Mouse (Mus musculus) kidney, postnatal 36 days (tissue): ENCODE results near the gene Cyb561d2.
A peak's percentile ranks its signal among the peaks of the same experiment; 100 is the strongest.
"Not testable (repeated sequence)": the region's sequence is repeated elsewhere in the genome, so short reads cannot be mapped to it uniquely, and the experiment has no call there.

Experiments
- DNase-seq, 2 experiments: peaks; one replicate each; pipeline ENCODE4 v3.0.0; 2021 to 2022; ENCODE audit warnings: mixed read lengths in 2 of 2

Gene Cyb561d2

GRCm38 (mm10) chr9:107541474-107542351, at the start of gene Cyb561d2, which contains the start of gene Nprl2:
Gene Cyb561d2 (minus strand): TSS chr9:107542193.
Gene Nprl2 (plus strand): TSS chr9:107542226.
- DNase-seq: peak; percentile 95 to 96

- DNase-seq: peak in 1 of 2 experiments; percentile 87
Measured at GRCm38 (mm10) chr9:107590773-107591060, 48.7 kb upstream of the Cyb561d2 start.

GRCm38 (mm10) chr9:107590058-107590772, 48.2 kb upstream of the Cyb561d2 start:
- DNase-seq: peak; percentile 83 to 84

GRCm38 (mm10) chr9:107587833-107588639, 46.0 kb upstream of the Cyb561d2 start:
- DNase-seq: peak in 1 of 2 experiments; percentile 79

- peak; percentile 98 to 100 for DNase-seq
Measured at GRCm38 (mm10) chr9:107586974-107587832, 45.2 kb upstream of the Cyb561d2 start, which contains the start of gene Ifrd2. Gene Ifrd2 (plus strand): TSS chr9:107587642.

GRCm38 (mm10) chr9:107586504-107586903, 44.5 kb upstream of the Cyb561d2 start:
- DNase-seq: no peak

- DNase-seq: no peak
Measured at GRCm38 (mm10) chr9:107583174-107583573, 41.2 kb upstream of the Cyb561d2 start.

GRCm38 (mm10) chr9:107582509-107583062, 40.6 kb upstream of the Cyb561d2 start:
- DNase-seq: peak in 1 of 2 experiments; percentile 51

GRCm38 (mm10) chr9:107581584-107581983, 39.6 kb upstream of the Cyb561d2 start:
- DNase-seq: no peak

- DNase-seq: peak; percentile 95 to 97
Measured at GRCm38 (mm10) chr9:107580501-107581317, 38.7 kb upstream of the Cyb561d2 start, which contains the start of gene Hyal3. Gene Hyal3 (plus strand): TSS chr9:107580818.

- DNase-seq: no peak
Measured at GRCm38 (mm10) chr9:107579023-107579900, 37.3 kb upstream of the Cyb561d2 start.

GRCm38 (mm10) chr9:107578587-107578986, 36.6 kb upstream of the Cyb561d2 start, which contains the start of gene Naa80:
Gene Naa80 (plus strand): TSS chr9:107578887.
- DNase-seq: no peak

GRCm38 (mm10) chr9:107577871-107578270, 35.9 kb upstream of the Cyb561d2 start:
- no peak for DNase-seq

GRCm38 (mm10) chr9:107576357-107577107, 34.5 kb upstream of the Cyb561d2 start, which contains the start of gene Hyal1:
Gene Hyal1 (plus strand): TSS chr9:107576927.
- peak; percentile 90 to 93 for DNase-seq

- DNase-seq: peak in 1 of 2 experiments; percentile 60
Measured at GRCm38 (mm10) chr9:107575579-107576356, 33.8 kb upstream of the Cyb561d2 start.

GRCm38 (mm10) chr9:107573774-107574173, 31.8 kb upstream of the Cyb561d2 start:
- not testable (repeated sequence) for DNase-seq

- no peak for DNase-seq
Measured at GRCm38 (mm10) chr9:107572327-107572662, 30.3 kb upstream of the Cyb561d2 start.
